Mouse (Mus musculus): ENCODE results near the gene Ern1.
"Not testable (repeated sequence)": the region's sequence is repeated elsewhere in the genome, so short reads cannot be mapped to it uniquely, and the experiment has no call there.

Gene Ern1

GRCm38 (mm10) chr11:106502631-106503424 lies 15.2 kb upstream of the Ern1 start:
- DNase-seq, result no peak

- no peak for DNase-seq
Observed at GRCm38 (mm10) chr11:106502159-106502505, 14.5 kb upstream of the Ern1 start.

- peak; percentile 75 to 83 for DNase-seq
Observed at GRCm38 (mm10) chr11:106501308-106502158, 13.9 kb upstream of the Ern1 start.

GRCm38 (mm10) chr11:106500393-106501307 lies 13.0 kb upstream of the Ern1 start:
- peak; percentile 92 to 95 for DNase-seq

GRCm38 (mm10) chr11:106498739-106499379 lies 11.2 kb upstream of the Ern1 start:
- no peak for DNase-seq

GRCm38 (mm10) chr11:106497926-106498325 lies 10.3 kb upstream of the Ern1 start:
- DNase-seq, result no peak

- DNase-seq, result not testable (repeated sequence)
Observed at GRCm38 (mm10) chr11:106497009-106497408, 9.4 kb upstream of the Ern1 start.

GRCm38 (mm10) chr11:106492984-106493669 lies 5.5 kb upstream of the Ern1 start:
- DNase-seq, result no peak

GRCm38 (mm10) chr11:106491393-106491792 lies 3.7 kb upstream of the Ern1 start:
- peak; percentile 71 to 79 for DNase-seq

- not testable (repeated sequence) for DNase-seq
Observed at GRCm38 (mm10) chr11:106490600-106490999, 2.9 kb upstream of the Ern1 start.

GRCm38 (mm10) chr11:106490057-106490456 lies 2.4 kb upstream of the Ern1 start:
- no peak for DNase-seq

- DNase-seq, result no peak
Observed at GRCm38 (mm10) chr11:106489036-106489693, 1.5 kb upstream of the Ern1 start.

GRCm38 (mm10) chr11:106488126-106488561 lies 492 bp upstream of the Ern1 start:
- DNase-seq, result peak; percentile 64 to 77

GRCm38 (mm10) chr11:106486866-106487732 lies 553 bp downstream of the Ern1 start:
- no peak for DNase-seq

- no peak for DNase-seq
Observed at GRCm38 (mm10) chr11:106486042-106486865, 1.4 kb downstream of the Ern1 start.

GRCm38 (mm10) chr11:106485611-106486010 lies 2.0 kb downstream of the Ern1 start:
- no peak for DNase-seq

- DNase-seq, result no peak
Observed at GRCm38 (mm10) chr11:106484875-106485274, 2.8 kb downstream of the Ern1 start.

- DNase-seq, result no peak
Observed at GRCm38 (mm10) chr11:106482867-106483266, 4.8 kb downstream of the Ern1 start.

GRCm38 (mm10) chr11:106481651-106482050 lies 6.0 kb downstream of the Ern1 start:
- no peak for DNase-seq

Measured in kidney, postnatal 4 days (tissue).